Mouse (Mus musculus) CH12.LX (cell line): ENCODE data around the gene Sfswap. TPM values are rescaled to one million over a fixed set of nuclear protein-coding genes. Genes with fewer than 3 reads are reported as not detected.

Experiments used
- DNase-seq: peaks from one replicate; pipeline ENCODE4 v3.0.0-alpha.2; 2013; ENCODE audit errors: extremely low read depth
- H3K27ac ChIP-seq: 2 replicates; pipeline ENCODE4 v1.5.1; 2012; ENCODE audit warnings: low read depth, mild to moderate bottlenecking, control low read depth, moderate library complexity; ENCODE audit not compliant: insufficient read depth
- H3K27me3 ChIP-seq: replicated peaks from 2 replicates; pipeline ENCODE3; 2012; ENCODE audit warnings: inconsistent platforms
- H3K36me3 ChIP-seq, 2 experiments: replicated peaks in 1 of 2; 2 replicates each; pipeline versions ENCODE3 to v1.6.1; 2012; ENCODE audit warnings: inconsistent platforms in 1 of 2, low read length in 1 of 2, mild to moderate bottlenecking in 1 of 2, mixed read lengths in 1 of 2, moderate library complexity in 1 of 2; ENCODE audit not compliant: control insufficient read depth in 1 of 2, insufficient read depth in 1 of 2
- H3K4me1 ChIP-seq, 2 experiments: 2 replicates each; pipeline ENCODE4 v1.6.1; 2012; ENCODE audit warnings: inconsistent platforms in 1 of 2, moderate library complexity in 1 of 2; ENCODE audit not compliant: insufficient read depth in 2 of 2, control insufficient read depth in 1 of 2
- H3K4me2 ChIP-seq: 2 replicates; pipeline ENCODE4 v1.6.1; 2012; ENCODE audit warnings: low read depth, mild to moderate bottlenecking, control low read depth; ENCODE audit not compliant: poor library complexity, insufficient read depth, severe bottlenecking
- H3K4me3 ChIP-seq, 3 experiments: fragments of 150-350 bp in 1 of 3; sonication (generic) in 1 of 3; replicated peaks in 1 of 3; 2 replicates each; pipeline versions ENCODE3 to v1.5.1; 2011 to 2012; ENCODE audit warnings: low read depth in 2 of 3, low read length in 2 of 3, mild to moderate bottlenecking in 2 of 3, moderate library complexity in 2 of 3, control low read depth in 1 of 3, improper control_type of control experiment in 1 of 3, inconsistent platforms in 1 of 3, mixed read lengths in 1 of 3; ENCODE audit not compliant: poor library complexity in 1 of 3
- H3K79me2 ChIP-seq: replicated peaks from 2 replicates; pipeline ENCODE4 v1.6.1; 2012; ENCODE audit warnings: mild to moderate bottlenecking, moderate library complexity; ENCODE audit not compliant: control insufficient read depth, poor library complexity, insufficient read depth, severe bottlenecking; ENCODE audit errors: extremely low read depth
- H3K9ac ChIP-seq: 2 replicates; pipeline ENCODE4 v1.6.1; 2012; ENCODE audit warnings: low read depth, mild to moderate bottlenecking, control low read depth, moderate library complexity; ENCODE audit not compliant: insufficient read depth
- H3K9me3 ChIP-seq: replicated peaks from 2 replicates; pipeline ENCODE3; 2012; ENCODE audit warnings: low read length, inconsistent platforms, mixed read lengths
- CHD1 ChIP-seq: IDR thresholded peaks from 2 replicates; pipeline ENCODE4 v1.6.1; 2012; ENCODE audit warnings: low read depth, low read length, improper control_type of control experiment, inconsistent platforms
- E2F4 ChIP-seq: IDR thresholded peaks from 2 replicates; pipeline ENCODE4 v1.6.1; 2011; ENCODE audit warnings: low read depth, low read length, improper control_type of control experiment; ENCODE audit not compliant: insufficient replicate concordance
- EP300 ChIP-seq: IDR thresholded peaks from 2 replicates; pipeline ENCODE4 v1.6.1; 2011; ENCODE audit warnings: low read length, improper control_type of control experiment
- ETS1 ChIP-seq: conservative IDR thresholded peaks from 2 replicates; pipeline ENCODE4 v1.6.1; 2012; ENCODE audit warnings: low read depth, mild to moderate bottlenecking, inconsistent platforms, low read length, improper control_type of control experiment, moderate library complexity
- GABPA ChIP-seq: IDR thresholded peaks from 2 replicates; pipeline ENCODE4 v1.6.1; 2012; ENCODE audit warnings: low read depth, low read length, improper control_type of control experiment, inconsistent platforms; ENCODE audit not compliant: insufficient replicate concordance
- HCFC1 ChIP-seq: IDR thresholded peaks from 2 replicates; pipeline ENCODE4 v1.6.1; 2012; ENCODE audit warnings: low read depth, mild to moderate bottlenecking, inconsistent platforms, low read length, improper control_type of control experiment
- JUN ChIP-seq: IDR thresholded peaks from 2 replicates; pipeline ENCODE4 v1.6.1; 2011; ENCODE audit warnings: low read depth, mild to moderate bottlenecking, low read length, improper control_type of control experiment, moderate library complexity; ENCODE audit not compliant: insufficient read depth
- KAT2A ChIP-seq: IDR thresholded peaks from 2 replicates; pipeline ENCODE4 v1.6.1; 2012; ENCODE audit warnings: low read length, improper control_type of control experiment, inconsistent platforms; ENCODE audit not compliant: insufficient replicate concordance
- MAFK ChIP-seq: IDR thresholded peaks from 2 replicates; pipeline ENCODE4 v1.6.1; 2011; ENCODE audit warnings: low read length, improper control_type of control experiment; ENCODE audit not compliant: insufficient replicate concordance
- MAX ChIP-seq: IDR thresholded peaks from 2 replicates; pipeline ENCODE4 v1.6.1; 2011; ENCODE audit warnings: low read length, improper control_type of control experiment
- MAZ ChIP-seq: IDR thresholded peaks from 2 replicates; pipeline ENCODE4 v1.6.1; 2012; ENCODE audit warnings: low read depth, mild to moderate bottlenecking, inconsistent platforms, low read length, improper control_type of control experiment, moderate library complexity
- MEF2A ChIP-seq: IDR thresholded peaks from 2 replicates; pipeline ENCODE4 v1.6.1; 2014; ENCODE audit warnings: low read depth, mild to moderate bottlenecking, inconsistent platforms, low read length, improper control_type of control experiment, borderline replicate concordance
- MYC ChIP-seq: IDR thresholded peaks from 2 replicates; pipeline ENCODE4 v1.6.1; 2011; ENCODE audit warnings: low read depth, mild to moderate bottlenecking, improper control_type of control experiment, low read length
- NRF1 ChIP-seq: IDR thresholded peaks from 2 replicates; pipeline ENCODE4 v1.6.1; 2014; ENCODE audit warnings: low read depth, mild to moderate bottlenecking, inconsistent platforms, low read length, improper control_type of control experiment, moderate library complexity
- PAX5 ChIP-seq: IDR thresholded peaks from 2 replicates; pipeline ENCODE4 v1.6.1; 2012; ENCODE audit warnings: low read length, inconsistent platforms, mixed read lengths
- POLR2A ChIP-seq: IDR thresholded peaks from 2 replicates; pipeline ENCODE4 v1.6.1; 2011; ENCODE audit warnings: low read depth, mild to moderate bottlenecking, improper control_type of control experiment, low read length
- POLR2AphosphoS2 ChIP-seq: IDR thresholded peaks from 2 replicates; pipeline ENCODE4 v1.6.1; 2011; ENCODE audit warnings: low read depth, low read length, improper control_type of control experiment
- SIN3A ChIP-seq: IDR thresholded peaks from 2 replicates; pipeline ENCODE4 v1.6.1; 2012; ENCODE audit warnings: low read length, improper control_type of control experiment, inconsistent platforms
- TCF12 ChIP-seq: IDR thresholded peaks from 2 replicates; pipeline ENCODE4 v1.6.1; 2014; ENCODE audit warnings: low read depth, mild to moderate bottlenecking, inconsistent platforms, low read length, improper control_type of control experiment
- UBTF ChIP-seq: IDR thresholded peaks from 2 replicates; pipeline ENCODE4 v1.6.1; 2012; ENCODE audit warnings: low read depth, mild to moderate bottlenecking, inconsistent platforms, low read length, improper control_type of control experiment, moderate library complexity
- USF1 ChIP-seq: IDR thresholded peaks from 2 replicates; pipeline ENCODE4 v1.6.1; 2014; ENCODE audit warnings: low read depth, mild to moderate bottlenecking, inconsistent platforms, low read length, improper control_type of control experiment
- USF2 ChIP-seq: conservative IDR thresholded peaks from 2 replicates; pipeline ENCODE4 v1.6.1; 2011; ENCODE audit warnings: low read depth, low read length, improper control_type of control experiment
- ZC3H11A ChIP-seq: IDR thresholded peaks from 2 replicates; pipeline ENCODE4 v1.6.1; 2012; ENCODE audit warnings: low read depth, mild to moderate bottlenecking, inconsistent platforms, low read length, improper control_type of control experiment
- ZKSCAN1 ChIP-seq: IDR thresholded peaks from 2 replicates; pipeline ENCODE4 v1.6.1; 2012; ENCODE audit warnings: low read depth, inconsistent platforms, low read length, improper control_type of control experiment, borderline replicate concordance
- ZMIZ1 ChIP-seq: IDR thresholded peaks from 2 replicates; pipeline ENCODE4 v1.6.1; 2012; ENCODE audit warnings: low read depth, mild to moderate bottlenecking, inconsistent platforms, low read length, improper control_type of control experiment
- ZNF384 ChIP-seq: IDR thresholded peaks from 2 replicates; pipeline ENCODE4 v1.6.1; 2012; ENCODE audit warnings: low read depth, low read length, improper control_type of control experiment, inconsistent platforms
- dilution Hi-C: fragments of 300-500 bp; cut with MboI; formaldehyde crosslinking; loops from 2 replicates; pipeline ENCODE4 v1.14.3; 2020; ENCODE audit warnings: low sequenced_read_pairs; ENCODE audit not compliant: extremely low pct_unique_long_range_greater_than_20kb, extremely low pct_ligation_motif_present
- in situ Hi-C: fragments of 300-500 bp; cut with MboI; formaldehyde crosslinking; loops from 3 replicates; pipeline ENCODE4 v1.14.3; 2019; ENCODE audit warnings: low sequenced_read_pairs, low pct_ligation_motif_present, low pct_unique_long_range_greater_than_20kb, mixed read lengths
- polyA plus RNA-seq: library from polyadenylated mRNA; unstranded; fragments of >175 nt; gene quantifications from 2 replicates; pipeline ENCODE4 v1.2.1, GENCODE M21; 2012; ENCODE audit warnings: low read depth; ENCODE audit not compliant: insufficient read length
- total RNA-seq, 2 experiments: library from RNA; depleted of rRNA; stranded (reverse); fragments of 300-350 nt in 1 of 2; fragments of >200 nt in 1 of 2; gene quantifications; 2 replicates each; pipeline ENCODE4 v1.2.3; 2012 to 2014

Gene Sfswap
- total and polyA plus RNA-seq, 3 experiments: 24.9 to 70.4 (median 36.0) TPM

DNA sequence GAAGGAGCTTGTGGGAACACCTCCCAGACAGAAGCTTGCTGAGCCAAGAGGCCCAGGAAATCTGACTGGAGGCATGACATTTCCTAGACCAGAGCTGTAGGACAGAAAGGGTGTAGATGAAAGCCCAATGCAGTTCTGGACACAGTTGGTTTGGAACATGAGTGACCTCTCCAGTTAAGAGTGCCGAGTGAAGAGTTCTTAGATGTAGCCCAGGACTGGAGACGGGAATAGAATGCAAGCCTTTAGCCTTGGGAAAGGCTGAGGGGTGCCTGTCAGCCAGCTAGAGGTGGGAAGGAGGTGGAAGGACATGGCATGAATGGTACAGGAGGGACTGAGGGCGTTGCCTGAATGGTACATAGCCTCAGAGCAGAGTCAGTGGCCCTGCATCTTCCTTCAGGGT is 34.4 kb downstream of the Sfswap start:
- H3K9me3 ChIP-seq: no peaks in the 10 kb centered on the region
- H3K36me3 ChIP-seq: peaks cover 55 to 93% of the 10 kb centered on the region in 2 experiments
- no peak overlapping the region for H3K9ac ChIP-seq
- in situ Hi-C loops: no loop called here
- H3K4me3 ChIP-seq: no peak overlapping the region
- no peaks in the 10 kb centered on the region for H3K4me1 ChIP-seq
- DNase-seq: no peak
- TF ChIP-seq E2F4 (no peak), USF2 (no peak), POLR2A (no peak), MAZ (no peak), CHD1 (no peak), UBTF (no peak), ZC3H11A (no peak), TCF12 (no peak), MAFK (no peak), PAX5 (no peak), MEF2A (no peak), EP300 (no peak), GABPA (no peak), NRF1 (no peak), KAT2A (no peak), ZNF384 (no peak), MAX (no peak), MYC (no peak)
- dilution Hi-C loops: no loop called here
- H3K79me2 ChIP-seq: no peaks in the 10 kb centered on the region
- H3K4me2 ChIP-seq: no peak overlapping the region
- H3K27me3 ChIP-seq: no peaks in the 10 kb centered on the region
- no peak overlapping the region for H3K27ac ChIP-seq

DNA sequence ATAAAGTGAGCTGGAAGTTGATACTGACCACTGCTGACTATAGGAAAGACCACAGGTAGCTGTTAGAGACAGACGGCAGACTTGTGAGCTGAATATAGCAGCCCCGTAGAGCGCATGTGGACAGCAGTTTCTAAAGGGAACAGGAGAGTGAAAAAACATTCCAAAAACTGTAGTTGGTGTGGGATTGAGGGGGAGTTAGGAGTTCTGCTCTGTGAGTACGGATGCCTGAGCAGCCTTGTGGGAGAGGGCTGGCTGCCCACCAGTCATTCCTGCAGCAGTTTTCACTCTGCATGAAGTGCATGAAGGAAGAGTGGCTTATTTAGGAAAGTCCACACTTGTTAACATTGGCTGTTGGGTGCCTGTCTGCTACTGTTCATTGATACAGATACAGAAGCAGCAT is 37.8 kb downstream of the Sfswap start:
- in situ Hi-C loops (no loop called here), dilution Hi-C loops (no loop called here)
- Histone ChIP-seq H3K27ac (no peak overlapping the region), H3K9me3 (no peaks in the 10 kb centered on the region), H3K9ac (no peak overlapping the region), H3K27me3 (no peaks in the 10 kb centered on the region), H3K4me2 (no peak overlapping the region), H3K79me2 (no peaks in the 10 kb centered on the region), H3K4me3 (no peak overlapping the region), H3K4me1 (no peaks in the 10 kb centered on the region), H3K36me3 (peaks cover 74 to 96% of the 10 kb centered on the region in 2 experiments)
- no peak for TF ChIP-seq USF1
- no peak for TF ChIP-seq POLR2AphosphoS2
- TF ChIP-seq MAX: no peak
- TF ChIP-seq JUN: no peak
- no peak for TF ChIP-seq SIN3A
- TF ChIP-seq TCF12: no peak
- TF ChIP-seq HCFC1: no peak
- TF ChIP-seq ZKSCAN1: no peak
- TF ChIP-seq PAX5: no peak
- no peak for TF ChIP-seq E2F4
- TF ChIP-seq EP300: no peak
- TF ChIP-seq ZMIZ1: no peak
- TF ChIP-seq MYC: no peak
- TF ChIP-seq NRF1: no peak
- TF ChIP-seq ETS1: no peak
- TF ChIP-seq UBTF: no peak
- no peak for TF ChIP-seq POLR2A
- no peak for TF ChIP-seq CHD1
- TF ChIP-seq ZNF384: no peak
- DNase-seq: no peak
